27 mouse cellular contexts compared by ENCODE assay signal in the genomic region with DNA sequence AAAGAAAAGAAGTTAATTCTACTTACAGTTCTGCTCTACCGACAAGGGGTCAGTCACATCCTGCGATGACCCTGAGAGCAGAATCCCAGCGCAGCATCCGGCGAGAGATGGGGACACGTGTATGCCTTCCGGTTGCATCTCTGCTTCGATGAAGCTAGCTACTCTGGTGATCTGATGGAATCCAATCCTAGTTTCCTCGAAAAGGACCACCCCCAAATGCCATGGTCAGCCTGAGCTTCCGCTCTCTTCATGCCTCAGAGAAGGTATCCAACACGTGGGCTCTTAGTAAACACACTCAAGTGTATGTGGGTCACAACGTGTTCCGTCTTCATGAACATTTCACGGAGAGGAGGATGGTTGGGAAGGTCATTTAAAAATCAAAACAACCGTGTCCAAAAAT. TPM values are rescaled to one million over a fixed set of nuclear protein-coding genes. Genes with fewer than 3 reads are reported as not detected.
DNase-seq lines count a peak whose midpoint lies in the region; ATAC-seq and TF ChIP-seq lines count a peak whose summit lies in the region.
"Had no signal": no experiment of that assay in that cellular context is flagged by ENCODE, and none has a peak within 500 bp of the region (broad histone marks: within the 10 kb centered on the region; RNA-seq: fewer than 3 reads in every experiment).

No protein-coding gene starts in this region.

- no peak overlapping the region for H3K9ac ChIP-seq in heart, embryonic 11.5 days (ENCODE audit: low read depth, low read length)
- H3K9ac ChIP-seq in hindbrain, embryonic 13.5 days: no peak overlapping the region
- H3K9ac ChIP-seq: embryonic facial prominence, embryonic 15.5 days; heart, embryonic 13.5 days; hindbrain, embryonic 12.5 days; intestine, embryonic 15.5 days; lung, embryonic 14.5 days had no signal

- TF ChIP-seq CTCF in spleen, adult 2 months (IDR thresholded peaks at IDR 0.05; ENCODE audit: extremely low read depth, insufficient read depth, insufficient read length, insufficient replicate concordance): no peak

- H3K36me3 ChIP-seq in heart, embryonic 11.5 days (ENCODE audit: control insufficient read depth, insufficient read depth, low read length): no peaks in the 10 kb centered on the region
- peaks cover 15% of the 10 kb centered on the region for H3K36me3 ChIP-seq in spleen, adult 2 months (ENCODE audit: control insufficient read depth, insufficient read depth, low read length)
- H3K36me3 ChIP-seq in macrophage (ENCODE audit: inconsistent target): peaks cover 32% of the 10 kb centered on the region
- H3K36me3 ChIP-seq in hindbrain, embryonic 13.5 days: no peaks in the 10 kb centered on the region
- H3K36me3 ChIP-seq: embryonic facial prominence, embryonic 15.5 days; G1E; heart, embryonic 13.5 days; hindbrain, embryonic 12.5 days; intestine, embryonic 15.5 days; midbrain, embryonic 10.5 days had no signal

- WGBS in heart, embryonic 11.5 days (ENCODE audit: insufficient replicate concordance): 83% methylated on average over 15 of the region's 15 CpGs
- 79% methylated on average over 15 of the region's 15 CpGs for WGBS in spleen, adult 2 months
- 95% methylated on average over 15 of the region's 15 CpGs for WGBS in macrophage (ENCODE audit: missing documents)
- WGBS in hindbrain, embryonic 13.5 days: 90% methylated on average over 15 of the region's 15 CpGs

- peak; percentile 81 for DNase-seq in heart, adult 11 months
- DNase-seq in spleen, adult 2 months (ENCODE audit: low read depth in 1 of 2, low spot score in 2 of 2): no peak
- DNase-seq in spleen, postnatal 10 days (ENCODE audit: low spot score in 2 of 2): no peak
- no peak for DNase-seq in testis, postnatal 10 days (ENCODE audit: low spot score)
- DNase-seq: adrenal gland, adult 2 months; cerebellum, adult 8-10 months; kidney, adult 8-10 months; kidney, postnatal 10 days; right cerebral cortex, adult 18-20 months; thymus, postnatal 36 days had no signal

- H3K27me3 ChIP-seq in heart, embryonic 11.5 days (ENCODE audit: control insufficient read depth, insufficient read depth, low read length): no peaks in the 10 kb centered on the region
- no peaks in the 10 kb centered on the region for H3K27me3 ChIP-seq in spleen, adult 2 months (ENCODE audit: control insufficient read depth, insufficient read depth, low read length)
- no peaks in the 10 kb centered on the region for H3K27me3 ChIP-seq in hindbrain, embryonic 13.5 days
- H3K27me3 ChIP-seq: embryonic facial prominence, embryonic 15.5 days; heart, embryonic 13.5 days; hindbrain, embryonic 12.5 days; intestine, embryonic 15.5 days; Patski had no signal

- H3K9me3 ChIP-seq in heart, embryonic 11.5 days (replicated peaks; ENCODE audit: control insufficient read depth, low read length): no peaks in the 10 kb centered on the region
- H3K9me3 ChIP-seq in hindbrain, embryonic 13.5 days: no peaks in the 10 kb centered on the region
- H3K9me3 ChIP-seq: embryonic facial prominence, embryonic 15.5 days; G1E; heart, embryonic 13.5 days; hindbrain, embryonic 12.5 days; intestine, embryonic 15.5 days; midbrain, embryonic 10.5 days had no signal

- no peak overlapping the region for H3K4me3 ChIP-seq in heart, embryonic 11.5 days (ENCODE audit: low read depth, low read length)
- H3K4me3 ChIP-seq in spleen, adult 2 months (ENCODE audit: extremely low read depth, insufficient read depth, insufficient read length): peak overlapping the region; percentile 58
- peak overlapping the region; percentile 33 for H3K4me3 ChIP-seq in macrophage (ENCODE audit: inconsistent target)
- H3K4me3 ChIP-seq in hindbrain, embryonic 13.5 days: no peak overlapping the region
- H3K4me3 ChIP-seq: embryonic facial prominence, embryonic 15.5 days; heart, embryonic 13.5 days; hindbrain, embryonic 12.5 days; intestine, embryonic 15.5 days; left cerebral cortex, adult 2 months; midbrain, embryonic 10.5 days; myocyte had no signal

- no peak for ATAC-seq in heart, embryonic 11.5 days (replicated peaks; ENCODE audit: insufficient number of reproducible peaks, low FRiP score, low TSS enrichment)
- ATAC-seq in hindbrain, embryonic 13.5 days (ENCODE audit: low FRiP score): no peak
- ATAC-seq: forebrain, embryonic 14.5 days; intestine, embryonic 15.5 days; midbrain, embryonic 16.5 days; Patski had no signal

- no peak overlapping the region for H3K27ac ChIP-seq in heart, embryonic 11.5 days (ENCODE audit: low read depth, low read length)
- peak overlapping the region; percentile 79 for H3K27ac ChIP-seq in spleen, adult 2 months (ENCODE audit: insufficient read depth, low read length)
- peak overlapping the region; percentile 61 for H3K27ac ChIP-seq in macrophage
- no peak overlapping the region for H3K27ac ChIP-seq in hindbrain, embryonic 13.5 days
- H3K27ac ChIP-seq: embryonic facial prominence, embryonic 15.5 days; heart, embryonic 13.5 days; hindbrain, embryonic 12.5 days; intestine, embryonic 15.5 days; left cerebral cortex, adult 2 months; midbrain, embryonic 10.5 days had no signal

- H3K4me2 ChIP-seq in heart, embryonic 11.5 days: no peak overlapping the region
- no peak overlapping the region for H3K4me2 ChIP-seq in hindbrain, embryonic 13.5 days
- H3K4me2 ChIP-seq: embryonic facial prominence, embryonic 15.5 days; heart, embryonic 13.5 days; hindbrain, embryonic 12.5 days; intestine, embryonic 15.5 days; lung, embryonic 14.5 days had no signal

- TF ChIP-seq POLR2A in spleen, adult 2 months (IDR thresholded peaks at IDR 0.05; ENCODE audit: low read depth, low read length): no peak

- no peaks in the 10 kb centered on the region for H3K4me1 ChIP-seq in heart, embryonic 11.5 days (ENCODE audit: control insufficient read depth, insufficient read depth, low read length)
- H3K4me1 ChIP-seq in spleen, adult 2 months (ENCODE audit: control insufficient read depth, insufficient read depth, insufficient read length): peaks cover 9% of the 10 kb centered on the region; the same call in 1 of the 2 replicates
- H3K4me1 ChIP-seq in hindbrain, embryonic 13.5 days (replicated peaks): no peaks in the 10 kb centered on the region
- H3K4me1 ChIP-seq: embryonic facial prominence, embryonic 15.5 days; heart, embryonic 13.5 days; hindbrain, embryonic 12.5 days; intestine, embryonic 15.5 days; midbrain, embryonic 10.5 days had no signal

- peaks cover 43% of the 10 kb centered on the region for H3K79me2 ChIP-seq in macrophage (ENCODE audit: inconsistent target)

RNA-seq across cellular contexts. Expression of a gene that starts 0.6 kb away (rescaled TPM):
- polyA plus RNA-seq in heart, embryonic 11.5 days (2014; fragmentation: Nextera tagmentation; extraction: Ambion mirVana): 0.40 TPM in 1 of 2 replicates, not detected in the other
- polyA plus RNA-seq in spleen, adult 2 months (2012; rRNA removed): 20.8 and 42.8 TPM in 2 replicates
- total RNA-seq in macrophage (2018; cell fraction: chromatin; rRNA removed): 100 to 1,000 TPM in 23 of 26 experiments, 10 to 100 TPM in 3; 58.6 to 892 (median 270) TPM
- 100 to 1,000 TPM in 13 of 26 experiments, 10 to 100 TPM in 13; 50.0 to 258 (median 139) TPM for total RNA-seq in macrophage (2018; cell fraction: cytosol; rRNA removed)
- 1,000 to 10,000 TPM in 1 of 26 experiments, 100 to 1,000 TPM in 25; 183 to 1,172 (median 450) TPM for total RNA-seq in macrophage (2018; cell fraction: nucleus; rRNA removed)
- 71.6 to 79.1 TPM (median 72.3 TPM) in 3 replicates for polyA plus RNA-seq in macrophage (2018)
- polyA plus RNA-seq in hindbrain, embryonic 13.5 days (2015; fragmentation: Nextera tagmentation; extraction: Ambion mirVana): 0.36 and 0.39 TPM in 2 replicates
- total RNA-seq: common myeloid progenitor, adult 5-6 weeks; gastrocnemius, adult 8-10 months had no signal
- polyA plus RNA-seq: G1E had no signal

RNA-seq across cellular contexts. Expression of a gene that starts 27.1 kb away (rescaled TPM):
- 0.38 and 0.76 TPM in 2 replicates for polyA plus RNA-seq in heart, embryonic 11.5 days (2014; fragmentation: Nextera tagmentation; extraction: Ambion mirVana)
- polyA plus RNA-seq in spleen, adult 2 months (2012; rRNA removed): 2.4 and 3.4 TPM in 2 replicates
- total RNA-seq in macrophage (2018; cell fraction: chromatin; rRNA removed): 10 to 100 TPM in 21 of 26 experiments, 1 to 10 TPM in 5; 7.8 to 35.0 (median 21.2) TPM
- total RNA-seq in macrophage (2018; cell fraction: cytosol; rRNA removed): 10 to 100 TPM; 25.8 to 52.1 (median 33.5) TPM
- 10 to 100 TPM; 14.4 to 72.8 (median 43.7) TPM for total RNA-seq in macrophage (2018; cell fraction: nucleus; rRNA removed)
- 28.2 to 115 TPM (median 31.4 TPM) in 3 replicates for polyA plus RNA-seq in macrophage (2018)
- polyA plus RNA-seq in hindbrain, embryonic 13.5 days (2015; fragmentation: Nextera tagmentation; extraction: Ambion mirVana): 0.42 and 0.57 TPM in 2 replicates
- polyA plus RNA-seq: G1E had no signal

RNA-seq across cellular contexts. Expression of a gene that starts 37.1 kb away (rescaled TPM):
- polyA plus RNA-seq in heart, embryonic 11.5 days (2014; fragmentation: Nextera tagmentation; extraction: Ambion mirVana): 36.4 and 38.9 TPM in 2 replicates
- polyA plus RNA-seq in spleen, adult 2 months (2012; rRNA removed): 5.5 and 6.1 TPM in 2 replicates
- 10 to 100 TPM; 33.8 to 92.4 (median 48.7) TPM for total RNA-seq in macrophage (2018; cell fraction: chromatin; rRNA removed)
- total RNA-seq in macrophage (2018; cell fraction: cytosol; rRNA removed): 10 to 100 TPM; 10.9 to 21.0 (median 16.7) TPM
- 10 to 100 TPM; 23.2 to 81.6 (median 31.8) TPM for total RNA-seq in macrophage (2018; cell fraction: nucleus; rRNA removed)
- 12.5 to 16.6 TPM (median 14.3 TPM) in 3 replicates for polyA plus RNA-seq in macrophage (2018)
- 11.8 and 13.3 TPM in 2 replicates for polyA plus RNA-seq in hindbrain, embryonic 13.5 days (2015; fragmentation: Nextera tagmentation; extraction: Ambion mirVana)
- polyA plus RNA-seq: G1E had no signal

Comparison
In these comparisons a context has a peak if more than half of its experiments do, and no peak if none do; other contexts are left out.
1. H3K27ac ChIP-seq: peak in spleen, adult 2 months (single experiment) and macrophage (single experiment); none in heart, embryonic 11.5 days (single experiment) and hindbrain, embryonic 13.5 days (single experiment).
2. H3K4me3 ChIP-seq: peak in spleen, adult 2 months (single experiment) and macrophage (single experiment); none in heart, embryonic 11.5 days (single experiment) and hindbrain, embryonic 13.5 days (single experiment).
3. RNA of a gene that starts 0.6 kb away (polyA plus RNA-seq): 71.6 to 79.1 TPM in macrophage and 20.8 to 42.8 TPM in spleen, adult 2 months; 0.40 TPM in heart, embryonic 11.5 days and 0.36 to 0.39 TPM in hindbrain, embryonic 13.5 days; every median in the first group is over 10 times any median in the second.